Mouse (Mus musculus): ENCODE results near the gene Snupn. TPM values are rescaled to one million over a fixed set of nuclear protein-coding genes. Genes with fewer than 3 reads are reported as not detected.

Gene Snupn
- polyA plus RNA-seq, 1 experiment from 2014 or later, result 26.4 TPM

GRCm38 (mm10) chr9:56915695-56916410 is 34.8 kb upstream of the Snupn start:
- no peaks in the 10 kb centered on the region for H3K36me3 ChIP-seq (ENCODE audit: control insufficient read depth, insufficient read depth, low read length)

GRCm38 (mm10) chr9:56917131-56917530 is 33.5 kb upstream of the Snupn start:
- no peaks in the 10 kb centered on the region for H3K36me3 ChIP-seq (ENCODE audit: control insufficient read depth, insufficient read depth, low read length)
- ATAC-seq (ENCODE audit: low FRiP score) (no peak), DNase-seq (ENCODE audit: low spot score) (no peak)
- 58% methylated on average over 2 of the region's 2 CpGs for WGBS
- H3K4me2 ChIP-seq (replicated peaks; ENCODE audit: low read depth, low read length), result no peak overlapping the region
- no peaks in the 10 kb centered on the region for H3K9me3 ChIP-seq (ENCODE audit: control insufficient read depth, low read length)
- H3K9ac ChIP-seq (ENCODE audit: low read depth, low read length), result no peak overlapping the region
- H3K27ac ChIP-seq (ENCODE audit: low read depth, low read length), result no peak overlapping the region
- H3K27me3 ChIP-seq (ENCODE audit: control insufficient read depth, insufficient read depth, low read length), result no peaks in the 10 kb centered on the region
- no peak overlapping the region for H3K4me3 ChIP-seq (ENCODE audit: low read depth, low read length)
- no peaks in the 10 kb centered on the region for H3K4me1 ChIP-seq (replicated peaks; ENCODE audit: control insufficient read depth, insufficient read depth, low read length)

More at GRCm38 (mm10) chr9:56915695-56916410, 34.8 kb upstream of the Snupn start:
- 84% methylated on average over 5 of the region's 5 CpGs for WGBS
- ATAC-seq (ENCODE audit: low FRiP score) (no peak), DNase-seq (ENCODE audit: low spot score) (no peak)
- Histone ChIP-seq H3K4me2 (replicated peaks; ENCODE audit: low read depth, low read length) (no peak overlapping the region), H3K9ac (ENCODE audit: low read depth, low read length) (no peak overlapping the region), H3K4me1 (replicated peaks; ENCODE audit: control insufficient read depth, insufficient read depth, low read length) (no peaks in the 10 kb centered on the region), H3K9me3 (ENCODE audit: control insufficient read depth, low read length) (no peaks in the 10 kb centered on the region), H3K27ac (ENCODE audit: low read depth, low read length) (no peak overlapping the region), H3K27me3 (ENCODE audit: control insufficient read depth, insufficient read depth, low read length) (no peaks in the 10 kb centered on the region), H3K4me3 (ENCODE audit: low read depth, low read length) (no peak overlapping the region)

DNA sequence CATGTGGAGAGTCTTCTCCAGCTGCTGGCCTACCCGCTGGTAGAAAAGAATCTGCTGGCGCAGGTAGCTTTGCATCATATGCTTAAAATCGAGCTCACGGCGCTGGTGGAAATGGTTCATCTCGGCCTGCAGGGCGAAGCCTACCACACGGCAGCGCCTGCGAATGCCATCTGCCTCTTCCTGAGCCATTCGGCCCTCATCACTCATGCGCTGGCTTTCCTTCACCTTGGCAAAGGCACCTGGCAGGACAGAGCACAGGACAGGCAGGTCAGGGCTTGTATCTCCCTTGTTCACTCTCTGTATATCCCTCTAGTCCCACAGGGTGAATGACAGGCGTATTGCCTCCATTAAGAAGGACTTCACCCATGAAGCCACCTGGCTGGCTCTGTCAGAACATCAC is 32.2 kb upstream of the Snupn start:
- no peaks in the 10 kb centered on the region for H3K9me3 ChIP-seq (ENCODE audit: control insufficient read depth, low read length)
- H3K36me3 ChIP-seq (ENCODE audit: control insufficient read depth, insufficient read depth, low read length), result no peaks in the 10 kb centered on the region
- H3K4me2 ChIP-seq (replicated peaks; ENCODE audit: low read depth, low read length), result no peak overlapping the region
- no peak overlapping the region for H3K27ac ChIP-seq (ENCODE audit: low read depth, low read length)
- no peaks in the 10 kb centered on the region for H3K4me1 ChIP-seq (replicated peaks; ENCODE audit: control insufficient read depth, insufficient read depth, low read length)
- no peak overlapping the region for H3K4me3 ChIP-seq (ENCODE audit: low read depth, low read length)
- no peak overlapping the region for H3K9ac ChIP-seq (ENCODE audit: low read depth, low read length)
- ATAC-seq (ENCODE audit: low FRiP score), result no peak
- no peak for DNase-seq (ENCODE audit: low spot score)
- no peaks in the 10 kb centered on the region for H3K27me3 ChIP-seq (ENCODE audit: control insufficient read depth, insufficient read depth, low read length)
- WGBS, result 93% methylated on average over 13 of the region's 13 CpGs

- H3K4me1 ChIP-seq (replicated peaks; ENCODE audit: control insufficient read depth, insufficient read depth, low read length), result 0 out of 2 replicates have a peak, but pooled peaks cover 7% of the 10 kb centered on the region
- DNase-seq (ENCODE audit: low spot score) (no peak), ATAC-seq (ENCODE audit: low FRiP score) (no peak)
- no peaks in the 10 kb centered on the region for H3K27me3 ChIP-seq (ENCODE audit: control insufficient read depth, insufficient read depth, low read length)
- H3K27ac ChIP-seq (ENCODE audit: low read depth, low read length), result no peak overlapping the region
- no peaks in the 10 kb centered on the region for H3K36me3 ChIP-seq (ENCODE audit: control insufficient read depth, insufficient read depth, low read length)
- no peak overlapping the region for H3K9ac ChIP-seq (ENCODE audit: low read depth, low read length)
- WGBS, result 90% methylated on average over 4 of the region's 4 CpGs
- H3K4me2 ChIP-seq (replicated peaks; ENCODE audit: low read depth, low read length), result no peak overlapping the region
- no peaks in the 10 kb centered on the region for H3K9me3 ChIP-seq (ENCODE audit: control insufficient read depth, low read length)
- no peak overlapping the region for H3K4me3 ChIP-seq (ENCODE audit: low read depth, low read length)
Measured at GRCm38 (mm10) chr9:56922746-56923145, 27.9 kb upstream of the Snupn start.

- 0 out of 2 replicates have a peak, but pooled peaks cover 7% of the 10 kb centered on the region for H3K4me1 ChIP-seq (replicated peaks; ENCODE audit: control insufficient read depth, insufficient read depth, low read length)
- peak overlapping the region; percentile 35 for H3K4me2 ChIP-seq (replicated peaks; ENCODE audit: low read depth, low read length)
- no peak overlapping the region; the same call in 1 of the 2 replicates for H3K9ac ChIP-seq (ENCODE audit: low read depth, low read length)
- ATAC-seq (ENCODE audit: low FRiP score), result no peak
- H3K36me3 ChIP-seq (ENCODE audit: control insufficient read depth, insufficient read depth, low read length), result no peaks in the 10 kb centered on the region
- 73% methylated on average over 8 of the region's 8 CpGs for WGBS
- H3K27ac ChIP-seq (ENCODE audit: low read depth, low read length), result no peak overlapping the region
- H3K9me3 ChIP-seq (ENCODE audit: control insufficient read depth, low read length), result no peaks in the 10 kb centered on the region
- no peak for DNase-seq (ENCODE audit: low spot score)
- H3K27me3 ChIP-seq (ENCODE audit: control insufficient read depth, insufficient read depth, low read length), result no peaks in the 10 kb centered on the region
- H3K4me3 ChIP-seq (ENCODE audit: low read depth, low read length), result peak overlapping the region; percentile 6; the same call in 1 of the 2 replicates
Measured at GRCm38 (mm10) chr9:56923841-56924650, 26.6 kb upstream of the Snupn start.

GRCm38 (mm10) chr9:56924651-56925027 is 26.0 kb upstream of the Snupn start:
- Histone ChIP-seq H3K9me3 (ENCODE audit: control insufficient read depth, low read length) (no peaks in the 10 kb centered on the region), H3K27ac (ENCODE audit: low read depth, low read length) (no peak overlapping the region), H3K9ac (ENCODE audit: low read depth, low read length) (no peak overlapping the region; the same call in 1 of the 2 replicates), H3K36me3 (ENCODE audit: control insufficient read depth, insufficient read depth, low read length) (no peaks in the 10 kb centered on the region), H3K27me3 (ENCODE audit: control insufficient read depth, insufficient read depth, low read length) (no peaks in the 10 kb centered on the region), H3K4me3 (ENCODE audit: low read depth, low read length) (peak overlapping the region; percentile 6; the same call in 1 of the 2 replicates), H3K4me1 (replicated peaks; ENCODE audit: control insufficient read depth, insufficient read depth, low read length) (0 out of 2 replicates have a peak, but pooled peaks cover 7% of the 10 kb centered on the region), H3K4me2 (replicated peaks; ENCODE audit: low read depth, low read length) (peak overlapping the region; percentile 35)
- ATAC-seq (ENCODE audit: low FRiP score) (no peak), DNase-seq (ENCODE audit: low spot score) (peak; percentile 18)
- WGBS, result 39% methylated on average over 7 of the region's 7 CpGs

- DNase-seq (ENCODE audit: low spot score) (no peak), ATAC-seq (ENCODE audit: low FRiP score) (no peak)
- Histone ChIP-seq H3K4me1 (replicated peaks; ENCODE audit: control insufficient read depth, insufficient read depth, low read length) (0 out of 2 replicates have a peak, but pooled peaks cover 7% of the 10 kb centered on the region), H3K27ac (ENCODE audit: low read depth, low read length) (no peak overlapping the region), H3K4me2 (replicated peaks; ENCODE audit: low read depth, low read length) (no peak overlapping the region; the same call in 1 of the 2 replicates), H3K4me3 (ENCODE audit: low read depth, low read length) (no peak overlapping the region), H3K36me3 (ENCODE audit: control insufficient read depth, insufficient read depth, low read length) (no peaks in the 10 kb centered on the region), H3K9me3 (ENCODE audit: control insufficient read depth, low read length) (no peaks in the 10 kb centered on the region), H3K9ac (ENCODE audit: low read depth, low read length) (no peak overlapping the region), H3K27me3 (ENCODE audit: control insufficient read depth, insufficient read depth, low read length) (no peaks in the 10 kb centered on the region)
- WGBS, result 83% methylated on average over 26 of the region's 26 CpGs
Measured at GRCm38 (mm10) chr9:56925291-56926024, 25.2 kb upstream of the Snupn start.

- H3K4me2 ChIP-seq (replicated peaks; ENCODE audit: low read depth, low read length), result no peak overlapping the region; the same call in 1 of the 2 replicates
- no peaks in the 10 kb centered on the region for H3K27me3 ChIP-seq (ENCODE audit: control insufficient read depth, insufficient read depth, low read length)
- 0 out of 2 replicates have a peak, but pooled peaks cover 7% of the 10 kb centered on the region for H3K4me1 ChIP-seq (replicated peaks; ENCODE audit: control insufficient read depth, insufficient read depth, low read length)
- WGBS, result 96% methylated on average over 10 of the region's 10 CpGs
- no peak overlapping the region for H3K9ac ChIP-seq (ENCODE audit: low read depth, low read length)
- no peak overlapping the region for H3K27ac ChIP-seq (ENCODE audit: low read depth, low read length)
- no peaks in the 10 kb centered on the region for H3K36me3 ChIP-seq (ENCODE audit: control insufficient read depth, insufficient read depth, low read length)
- H3K9me3 ChIP-seq (ENCODE audit: control insufficient read depth, low read length), result no peaks in the 10 kb centered on the region
- no peak overlapping the region for H3K4me3 ChIP-seq (ENCODE audit: low read depth, low read length)
- DNase-seq (ENCODE audit: low spot score) (no peak), ATAC-seq (ENCODE audit: low FRiP score) (no peak)
Measured at GRCm38 (mm10) chr9:56926025-56926360, 24.7 kb upstream of the Snupn start.
